Mouse (Mus musculus) midbrain, embryonic 12.5 days (tissue): ENCODE data around the gene Nek8. TPM values are rescaled to one million over a fixed set of nuclear protein-coding genes. Genes with fewer than 3 reads are reported as not detected.
"Not testable (repeated sequence)": the region's sequence is repeated elsewhere in the genome, so short reads cannot be mapped to it uniquely, and the experiment has no call there.

ENCODE experiments used
- ATAC-seq: fragments of 200-750 bp; cut with Nextera tagmentation; 2 replicates; pipeline ENCODE4 v1.8.0; 2017; ENCODE audit warnings: low read depth, moderate TSS enrichment, moderate library complexity; ENCODE audit not compliant: low FRiP score
- H3K27ac ChIP-seq: fragments of 300-500 bp; sonication (generic); replicated peaks from 2 replicates; pipeline ENCODE4 v1.5.1; 2016; ENCODE audit warnings: mild to moderate bottlenecking
- H3K27me3 ChIP-seq: fragments of 300-500 bp; sonication (generic); 2 replicates; pipeline ENCODE4 v1.6.1; 2016; ENCODE audit warnings: mild to moderate bottlenecking
- H3K36me3 ChIP-seq: fragments of 300-500 bp; sonication (generic); 2 replicates; pipeline ENCODE4 v1.6.1; 2016
- H3K4me1 ChIP-seq: fragments of 300-500 bp; sonication (generic); 2 replicates; pipeline ENCODE4 v1.6.1; 2016
- H3K4me2 ChIP-seq: fragments of 300-500 bp; sonication (generic); replicated peaks from 2 replicates; pipeline ENCODE4 v1.6.1; 2016; ENCODE audit warnings: mild to moderate bottlenecking, moderate library complexity
- H3K4me3 ChIP-seq: fragments of 300-500 bp; sonication (generic); 2 replicates; pipeline ENCODE4 v1.5.1; 2016; ENCODE audit warnings: mild to moderate bottlenecking
- H3K9ac ChIP-seq: fragments of 300-500 bp; sonication (generic); replicated peaks from 2 replicates; pipeline ENCODE4 v1.6.1; 2016; ENCODE audit warnings: mild to moderate bottlenecking, moderate library complexity
- H3K9me3 ChIP-seq: fragments of 300-500 bp; sonication (generic); 2 replicates; pipeline ENCODE4 v1.6.1; 2016; ENCODE audit warnings: mild to moderate bottlenecking
- WGBS: fragments of 180-500 bp; shearing (Covaris S2); methylation state at CpG from one replicate; pipeline ENCODE4 v1.1.7; 2016; 5-methylcytosine and 5-hydroxymethylcytosine counted together
- polyA plus RNA-seq: library from polyadenylated mRNA; unstranded; fragments of >200 nt; fragmentation: Nextera tagmentation; extraction: Ambion mirVana; gene quantifications from 2 replicates; pipeline ENCODE4 v1.2.1, GENCODE M21; 2016

Gene Nek8
- polyA plus RNA-seq, 1 experiment from 2014 or later, result 8.2 TPM

GRCm38 (mm10) chr11:78152299-78153231 is 23.9 kb downstream of the Nek8 start:
- H3K9ac ChIP-seq, result no peak overlapping the region
- H3K36me3 ChIP-seq, result peaks cover 66% of the 10 kb centered on the region
- no peaks in the 10 kb centered on the region for H3K27me3 ChIP-seq
- ATAC-seq, result no peak
- H3K4me3 ChIP-seq, result no peak overlapping the region
- no peak overlapping the region for H3K27ac ChIP-seq
- H3K9me3 ChIP-seq, result no peaks in the 10 kb centered on the region
- no peak overlapping the region for H3K4me2 ChIP-seq
- WGBS, result 73% methylated on average over 9 of the region's 9 CpGs
- H3K4me1 ChIP-seq, result 0 out of 2 replicates have a peak, but pooled peaks cover 13% of the 10 kb centered on the region

DNA sequence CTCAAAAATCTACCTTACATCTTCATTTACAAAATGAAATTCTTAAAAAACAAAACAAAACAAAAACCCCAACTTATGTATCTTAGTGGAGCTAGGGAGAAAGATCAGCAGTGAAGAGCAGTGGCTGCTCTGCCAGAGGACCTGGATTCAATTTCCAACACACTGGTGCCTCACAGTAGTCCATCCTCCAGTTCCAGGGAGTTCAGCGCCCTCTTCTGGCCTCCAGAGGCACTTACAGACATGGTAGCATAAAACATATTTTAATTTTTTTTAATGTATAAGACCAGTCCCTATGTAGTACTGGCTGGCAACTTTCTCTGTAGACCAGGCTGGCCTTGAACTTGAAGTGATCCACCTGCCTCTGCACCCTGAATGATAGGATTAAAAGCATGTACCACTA is 25.3 kb downstream of the Nek8 start:
- Histone ChIP-seq H3K9ac (no peak overlapping the region), H3K27ac (no peak overlapping the region), H3K4me3 (no peak overlapping the region), H3K4me2 (no peak overlapping the region), H3K27me3 (no peaks in the 10 kb centered on the region), H3K36me3 (peaks cover 71% of the 10 kb centered on the region), H3K9me3 (no peaks in the 10 kb centered on the region), H3K4me1 (0 out of 2 replicates have a peak, but pooled peaks cover 13% of the 10 kb centered on the region)
- ATAC-seq, result no peak
- WGBS, result 15% methylated on average over 1 of the region's 1 CpGs

- Histone ChIP-seq H3K4me2 (no peak overlapping the region), H3K27me3 (no peaks in the 10 kb centered on the region), H3K9me3 (no peaks in the 10 kb centered on the region), H3K4me3 (no peak overlapping the region), H3K4me1 (no peaks in the 10 kb centered on the region), H3K36me3 (peaks cover 76% of the 10 kb centered on the region), H3K27ac (no peak overlapping the region), H3K9ac (no peak overlapping the region)
- no peak for ATAC-seq
- 93% methylated on average over 6 of the region's 6 CpGs for WGBS
Measured at GRCm38 (mm10) chr11:78146707-78147543, 29.6 kb downstream of the Nek8 start.

- Histone ChIP-seq H3K4me1 (no peaks in the 10 kb centered on the region), H3K9ac (no peak overlapping the region), H3K27ac (no peak overlapping the region), H3K36me3 (peaks cover 74% of the 10 kb centered on the region), H3K4me3 (no peak overlapping the region), H3K9me3 (no peaks in the 10 kb centered on the region), H3K27me3 (no peaks in the 10 kb centered on the region), H3K4me2 (no peak overlapping the region)
- no peak for ATAC-seq
- WGBS, result 91% methylated on average over 5 of the region's 5 CpGs
Measured at GRCm38 (mm10) chr11:78146168-78146567, 30.3 kb downstream of the Nek8 start.

DNA sequence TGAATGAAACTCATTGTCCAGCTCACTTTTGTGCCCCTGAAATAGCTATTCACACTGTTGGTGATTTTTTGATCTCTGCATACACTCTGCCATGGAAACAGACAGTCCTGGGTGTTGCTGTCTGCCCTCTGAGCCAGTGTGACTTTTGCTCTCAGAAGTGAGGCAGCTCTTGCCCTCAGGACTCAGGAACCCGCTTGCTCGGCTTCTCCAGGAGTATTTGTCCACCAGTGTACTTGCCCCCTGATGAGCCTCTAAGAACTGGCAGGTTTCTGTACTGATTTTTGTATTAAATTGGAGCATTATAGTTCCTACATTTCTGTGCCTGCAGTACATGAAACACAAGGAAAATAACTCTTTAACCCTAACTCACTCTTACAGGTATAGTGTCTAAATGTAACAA is 33.0 kb downstream of the Nek8 start:
- Histone ChIP-seq H3K36me3 (peaks cover 54% of the 10 kb centered on the region), H3K27ac (no peak overlapping the region), H3K27me3 (no peaks in the 10 kb centered on the region), H3K4me1 (no peaks in the 10 kb centered on the region), H3K4me2 (no peak overlapping the region), H3K9ac (no peak overlapping the region), H3K9me3 (no peaks in the 10 kb centered on the region), H3K4me3 (no peak overlapping the region)
- no peak for ATAC-seq
- WGBS, result 85% methylated on average over 2 of the region's 2 CpGs

GRCm38 (mm10) chr11:78140665-78141064 is 35.8 kb downstream of the Nek8 start:
- Histone ChIP-seq H3K4me3 (no peak overlapping the region), H3K4me1 (no peaks in the 10 kb centered on the region), H3K9me3 (no peaks in the 10 kb centered on the region), H3K4me2 (no peak overlapping the region), H3K27me3 (no peaks in the 10 kb centered on the region), H3K27ac (no peak overlapping the region), H3K36me3 (peaks cover 29% of the 10 kb centered on the region), H3K9ac (no peak overlapping the region)
- WGBS, result 90% methylated on average over 5 of the region's 5 CpGs
- no peak for ATAC-seq

DNA sequence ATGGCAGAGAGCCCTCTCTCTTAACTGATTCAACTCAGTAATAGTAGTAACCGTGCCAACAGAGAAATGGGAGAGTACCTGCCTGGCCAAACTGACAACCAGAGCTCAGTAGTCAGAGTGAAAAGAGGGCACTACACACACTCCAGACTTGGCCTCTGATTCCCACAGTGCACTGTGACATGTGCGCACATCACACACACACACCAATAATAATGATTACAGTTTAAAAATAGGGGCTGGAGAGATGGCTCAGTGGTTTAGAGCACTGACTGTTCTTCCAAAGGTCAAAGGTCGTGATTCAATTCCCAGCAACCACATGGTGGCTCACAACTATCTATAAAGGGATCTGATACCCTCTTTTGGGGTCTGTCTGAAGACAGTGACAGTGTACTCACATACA is 38.5 kb downstream of the Nek8 start:
- Histone ChIP-seq H3K4me2 (no peak overlapping the region), H3K4me1 (no peaks in the 10 kb centered on the region), H3K36me3 (peaks cover 2% of the 10 kb centered on the region), H3K27me3 (no peaks in the 10 kb centered on the region), H3K9me3 (no peaks in the 10 kb centered on the region), H3K9ac (no peak overlapping the region), H3K4me3 (no peak overlapping the region), H3K27ac (no peak overlapping the region)
- ATAC-seq, result no peak
- 81% methylated on average over 3 of the region's 3 CpGs for WGBS

- Histone ChIP-seq H3K4me3 (no peak overlapping the region), H3K9me3 (no peaks in the 10 kb centered on the region), H3K36me3 (no peaks in the 10 kb centered on the region), H3K27me3 (no peaks in the 10 kb centered on the region), H3K4me1 (no peaks in the 10 kb centered on the region), H3K27ac (no peak overlapping the region), H3K4me2 (no peak overlapping the region), H3K9ac (no peak overlapping the region)
- 76% methylated on average over 4 of the region's 4 CpGs for WGBS
- no peak for ATAC-seq
Measured at GRCm38 (mm10) chr11:78137584-78137983, 38.9 kb downstream of the Nek8 start.

DNA sequence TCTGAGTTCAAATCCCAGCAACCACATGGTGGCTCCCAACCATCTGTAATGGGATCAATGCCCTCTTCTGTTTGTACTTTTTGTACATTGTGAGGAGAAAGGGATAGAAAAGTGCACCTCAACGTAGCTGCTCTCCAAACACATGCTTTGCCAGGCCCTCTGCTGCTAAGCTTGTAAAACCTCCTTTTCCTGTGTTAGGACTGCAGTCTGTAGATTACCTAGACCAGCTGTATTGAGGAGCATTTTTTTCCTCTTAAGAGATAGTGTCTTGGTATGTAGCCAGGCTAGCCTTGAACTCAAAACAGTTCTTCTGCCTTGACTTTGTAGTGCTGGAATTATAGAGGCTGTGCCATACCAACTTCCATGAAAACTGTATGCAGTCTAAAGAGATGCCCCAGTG is 40.3 kb downstream of the Nek8 start:
- H3K36me3 ChIP-seq, result no peaks in the 10 kb centered on the region
- H3K4me3 ChIP-seq, result no peak overlapping the region
- H3K4me2 ChIP-seq, result no peak overlapping the region
- H3K27ac ChIP-seq, result no peak overlapping the region
- H3K9me3 ChIP-seq, result no peaks in the 10 kb centered on the region
- ATAC-seq, result no peak
- no peaks in the 10 kb centered on the region for H3K27me3 ChIP-seq
- 89% methylated on average over 1 of the region's 1 CpGs for WGBS
- no peaks in the 10 kb centered on the region for H3K4me1 ChIP-seq
- H3K9ac ChIP-seq, result no peak overlapping the region

GRCm38 (mm10) chr11:78135314-78135713 is 41.2 kb downstream of the Nek8 start:
- not testable (repeated sequence) for H3K36me3 ChIP-seq, H3K27me3 ChIP-seq, H3K4me3 ChIP-seq, H3K9me3 ChIP-seq, ATAC-seq, H3K4me2 ChIP-seq, H3K27ac ChIP-seq, H3K4me1 ChIP-seq, H3K9ac ChIP-seq
- 94% methylated on average over 7 of the region's 7 CpGs for WGBS

DNA sequence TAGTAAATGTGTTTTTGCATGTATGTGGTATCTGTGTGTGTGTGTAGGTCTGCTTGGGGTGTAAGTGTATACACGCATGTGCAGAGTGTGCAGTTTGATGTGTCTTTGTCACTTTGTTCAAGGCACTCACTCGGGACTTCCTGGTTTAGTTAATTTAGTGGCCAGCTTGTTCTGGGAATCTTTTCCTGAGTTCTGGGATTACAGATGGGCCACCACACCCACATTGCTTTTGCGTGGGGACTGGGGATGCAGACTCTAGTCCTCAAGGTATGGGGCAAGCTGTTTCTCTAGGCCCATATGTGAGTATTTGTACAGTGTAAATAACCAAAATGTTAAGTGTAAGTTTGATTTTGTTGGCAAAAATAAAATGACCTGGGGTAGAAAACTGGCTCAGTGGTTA is 42.1 kb downstream of the Nek8 start:
- no peak overlapping the region for H3K27ac ChIP-seq
- H3K4me3 ChIP-seq, result no peak overlapping the region
- ATAC-seq, result no peak
- H3K36me3 ChIP-seq, result no peaks in the 10 kb centered on the region
- no peaks in the 10 kb centered on the region for H3K27me3 ChIP-seq
- H3K9ac ChIP-seq, result no peak overlapping the region
- no peak overlapping the region for H3K4me2 ChIP-seq
- 84% methylated on average over 3 of the region's 3 CpGs for WGBS
- H3K9me3 ChIP-seq, result no peaks in the 10 kb centered on the region
- H3K4me1 ChIP-seq, result no peaks in the 10 kb centered on the region

- no peak for ATAC-seq
- no peak overlapping the region for H3K9ac ChIP-seq
- 95% methylated on average over 6 of the region's 6 CpGs for WGBS
- H3K27me3 ChIP-seq, result no peaks in the 10 kb centered on the region
- no peak overlapping the region for H3K27ac ChIP-seq
- H3K9me3 ChIP-seq, result no peaks in the 10 kb centered on the region
- H3K4me2 ChIP-seq, result no peak overlapping the region
- H3K36me3 ChIP-seq, result no peaks in the 10 kb centered on the region
- H3K4me1 ChIP-seq, result no peaks in the 10 kb centered on the region
- H3K4me3 ChIP-seq, result no peak overlapping the region
Measured at GRCm38 (mm10) chr11:78133915-78134314, 42.6 kb downstream of the Nek8 start.
